Mouse (Mus musculus): ENCODE measurements around the gene Dcxr. TPM values are rescaled to one million over a fixed set of nuclear protein-coding genes. Genes with fewer than 3 reads are reported as not detected.

The Dcxr gene
- polyA plus RNA-seq, 1 experiment = 15.4 TPM

- Histone ChIP-seq H3K4me3 (ENCODE audit: insufficient read depth, poor library complexity, severe bottlenecking) (no peak overlapping the region), H3K36me3 (ENCODE audit: control insufficient read depth, insufficient read depth) (peaks cover 55% of the 10 kb centered on the region), H3K79me3 (ENCODE audit: low read depth) (peaks cover 15% of the 10 kb centered on the region), H3K79me2 (ENCODE audit: control insufficient read depth, insufficient read depth) (peaks cover 82% of the 10 kb centered on the region), H3ac (ENCODE audit: control insufficient read depth, insufficient read length, low read depth) (no peak overlapping the region), H3K27me3 (ENCODE audit: control insufficient read depth, insufficient read depth, insufficient read length) (no peaks in the 10 kb centered on the region)
- no peak for TF ChIP-seq USF1 (IDR thresholded peaks at IDR 0.05; ENCODE audit: low read depth)
- TF ChIP-seq MYOG (IDR thresholded peaks at IDR 0.05; ENCODE audit: control insufficient read depth, extremely low read depth, insufficient read length) = no peak
- TF ChIP-seq MAX (IDR thresholded peaks at IDR 0.05) = no peak
- TF ChIP-seq CTCF (IDR thresholded peaks at IDR 0.05; ENCODE audit: control insufficient read depth, insufficient read depth, insufficient read length) = no peak
- TF ChIP-seq CEBPB (IDR thresholded peaks at IDR 0.05; ENCODE audit: low read depth) = no peak
- TF ChIP-seq FOSL1 (IDR thresholded peaks at IDR 0.05; ENCODE audit: insufficient read depth, low read length, poor library complexity, severe bottlenecking) = no peak
These were observed 30.5 kb downstream of the Dcxr start for GRCm38 (mm10) chr11:120696568-120696967.

DNA sequence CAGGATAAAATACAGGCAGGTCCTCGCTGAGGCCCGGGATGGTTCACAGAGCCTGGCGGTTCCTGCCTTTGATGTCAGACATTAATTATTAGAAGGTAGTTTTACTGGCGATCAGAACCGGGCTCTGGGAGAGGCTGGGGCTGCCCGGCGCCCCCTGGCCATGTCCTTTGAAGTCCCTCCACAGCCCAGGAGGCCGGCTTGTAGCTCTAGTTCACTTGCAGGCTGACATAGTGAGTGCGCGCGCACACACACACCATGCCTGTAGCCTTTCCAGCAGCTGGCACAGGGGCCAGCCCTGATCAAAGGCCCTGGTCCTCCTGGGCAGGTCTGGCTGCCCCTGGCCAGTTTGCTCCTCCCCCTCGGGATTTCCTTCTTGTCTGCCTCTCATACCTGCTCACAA lies 31.4 kb downstream of the Dcxr start:
- H3K4me3 ChIP-seq (ENCODE audit: insufficient read depth, poor library complexity, severe bottlenecking) = no peak overlapping the region
- H3K79me2 ChIP-seq (ENCODE audit: control insufficient read depth, insufficient read depth) = peaks cover 78% of the 10 kb centered on the region
- no peak overlapping the region for H3ac ChIP-seq (ENCODE audit: control insufficient read depth, insufficient read length, low read depth)
- TF ChIP-seq MYOG (IDR thresholded peaks at IDR 0.05; ENCODE audit: control insufficient read depth, extremely low read depth, insufficient read length) (no peak), USF1 (IDR thresholded peaks at IDR 0.05; ENCODE audit: low read depth) (no peak), CEBPB (IDR thresholded peaks at IDR 0.05; ENCODE audit: low read depth) (no peak), MAX (IDR thresholded peaks at IDR 0.05) (no peak), MYOD1 (IDR thresholded peaks at IDR 0.05; ENCODE audit: control insufficient read depth, insufficient read length, low read depth) (no peak), CTCF (IDR thresholded peaks at IDR 0.05; ENCODE audit: control insufficient read depth, insufficient read depth, insufficient read length) (no peak), FOSL1 (IDR thresholded peaks at IDR 0.05; ENCODE audit: insufficient read depth, low read length, poor library complexity, severe bottlenecking) (no peak)
- H3K36me3 ChIP-seq (ENCODE audit: control insufficient read depth, insufficient read depth) = peaks cover 52% of the 10 kb centered on the region
- peaks cover 19% of the 10 kb centered on the region for H3K79me3 ChIP-seq (ENCODE audit: low read depth)
- H3K27me3 ChIP-seq (ENCODE audit: control insufficient read depth, insufficient read depth, insufficient read length) = no peaks in the 10 kb centered on the region

DNA sequence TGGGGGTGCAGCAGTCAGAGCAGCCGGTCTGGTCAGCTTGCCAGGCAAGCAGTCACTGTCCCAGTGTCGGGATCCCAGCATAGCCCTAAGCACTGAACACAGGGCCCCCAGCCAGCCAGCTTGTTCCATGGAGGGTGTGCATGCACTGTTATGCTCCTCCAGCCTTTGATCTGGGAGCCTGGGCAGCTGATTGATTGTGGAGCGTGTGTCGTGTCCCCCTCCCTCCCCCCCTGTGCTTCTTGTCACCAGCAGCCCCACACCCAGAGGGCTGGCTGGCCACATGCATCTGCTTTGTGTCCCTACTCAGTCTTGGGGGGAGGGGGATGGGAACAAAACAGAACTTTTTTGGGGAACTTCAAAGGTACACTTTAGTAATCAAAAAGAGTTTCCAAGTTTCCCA lies 31.9 kb downstream of the Dcxr start:
- TF ChIP-seq MYOD1 (IDR thresholded peaks at IDR 0.05; ENCODE audit: control insufficient read depth, insufficient read length, low read depth) (no peak), CTCF (IDR thresholded peaks at IDR 0.05; ENCODE audit: control insufficient read depth, insufficient read depth, insufficient read length) (no peak), FOSL1 (IDR thresholded peaks at IDR 0.05; ENCODE audit: insufficient read depth, low read length, poor library complexity, severe bottlenecking) (no peak), CEBPB (IDR thresholded peaks at IDR 0.05; ENCODE audit: low read depth) (no peak), MAX (IDR thresholded peaks at IDR 0.05) (no peak), USF1 (IDR thresholded peaks at IDR 0.05; ENCODE audit: low read depth) (no peak), MYOG (IDR thresholded peaks at IDR 0.05; ENCODE audit: control insufficient read depth, extremely low read depth, insufficient read length) (no peak)
- Histone ChIP-seq H3K36me3 (ENCODE audit: control insufficient read depth, insufficient read depth) (peaks cover 52% of the 10 kb centered on the region), H3K4me3 (ENCODE audit: insufficient read depth, poor library complexity, severe bottlenecking) (no peak overlapping the region)

DNA sequence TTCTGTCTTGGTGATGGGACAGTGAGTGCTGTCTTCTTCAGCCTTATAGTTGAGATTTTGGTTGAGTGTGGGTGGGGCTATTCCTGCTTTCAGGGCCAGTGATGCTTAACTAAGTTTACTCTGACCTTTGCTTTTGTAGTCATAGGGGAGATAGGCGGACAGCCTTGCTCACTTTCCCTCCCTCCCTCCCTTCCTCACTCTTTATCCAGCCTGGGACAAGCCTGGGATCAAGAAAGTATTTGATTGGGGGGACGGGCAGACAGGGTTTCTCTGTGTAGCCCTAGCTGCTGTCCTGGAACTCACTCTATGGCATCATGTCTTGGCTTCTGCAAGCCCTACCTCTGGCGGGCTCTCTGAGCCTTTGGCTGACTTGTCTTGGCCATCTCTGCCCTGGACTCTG lies 33.6 kb downstream of the Dcxr start:
- Histone ChIP-seq H3K79me2 (ENCODE audit: control insufficient read depth, insufficient read depth) (peaks cover 58% of the 10 kb centered on the region), H3K27me3 (ENCODE audit: control insufficient read depth, insufficient read depth, insufficient read length) (no peaks in the 10 kb centered on the region), H3K79me3 (ENCODE audit: low read depth) (peaks cover 14% of the 10 kb centered on the region), H3K4me3 (ENCODE audit: insufficient read depth, poor library complexity, severe bottlenecking) (no peak overlapping the region), H3ac (ENCODE audit: control insufficient read depth, insufficient read length, low read depth) (no peak overlapping the region), H3K36me3 (ENCODE audit: control insufficient read depth, insufficient read depth) (peaks cover 67% of the 10 kb centered on the region)
- TF ChIP-seq MYOG (IDR thresholded peaks at IDR 0.05; ENCODE audit: control insufficient read depth, extremely low read depth, insufficient read length) = no peak
- TF ChIP-seq USF1 (IDR thresholded peaks at IDR 0.05; ENCODE audit: low read depth) = no peak
- no peak for TF ChIP-seq MAX (IDR thresholded peaks at IDR 0.05)
- no peak for TF ChIP-seq CEBPB (IDR thresholded peaks at IDR 0.05; ENCODE audit: low read depth)
- no peak for TF ChIP-seq CTCF (IDR thresholded peaks at IDR 0.05; ENCODE audit: control insufficient read depth, insufficient read depth, insufficient read length)
- TF ChIP-seq MYOD1 (IDR thresholded peaks at IDR 0.05; ENCODE audit: control insufficient read depth, insufficient read length, low read depth) = no peak
- TF ChIP-seq FOSL1 (IDR thresholded peaks at IDR 0.05; ENCODE audit: insufficient read depth, low read length, poor library complexity, severe bottlenecking) = no peak

More for the DNA sequence above, 31.9 kb downstream of the Dcxr start:
- Histone ChIP-seq H3K27me3 (ENCODE audit: control insufficient read depth, insufficient read depth, insufficient read length) (no peaks in the 10 kb centered on the region), H3K79me3 (ENCODE audit: low read depth) (peaks cover 19% of the 10 kb centered on the region), H3K79me2 (ENCODE audit: control insufficient read depth, insufficient read depth) (peaks cover 74% of the 10 kb centered on the region), H3ac (ENCODE audit: control insufficient read depth, insufficient read length, low read depth) (no peak overlapping the region)

DNA sequence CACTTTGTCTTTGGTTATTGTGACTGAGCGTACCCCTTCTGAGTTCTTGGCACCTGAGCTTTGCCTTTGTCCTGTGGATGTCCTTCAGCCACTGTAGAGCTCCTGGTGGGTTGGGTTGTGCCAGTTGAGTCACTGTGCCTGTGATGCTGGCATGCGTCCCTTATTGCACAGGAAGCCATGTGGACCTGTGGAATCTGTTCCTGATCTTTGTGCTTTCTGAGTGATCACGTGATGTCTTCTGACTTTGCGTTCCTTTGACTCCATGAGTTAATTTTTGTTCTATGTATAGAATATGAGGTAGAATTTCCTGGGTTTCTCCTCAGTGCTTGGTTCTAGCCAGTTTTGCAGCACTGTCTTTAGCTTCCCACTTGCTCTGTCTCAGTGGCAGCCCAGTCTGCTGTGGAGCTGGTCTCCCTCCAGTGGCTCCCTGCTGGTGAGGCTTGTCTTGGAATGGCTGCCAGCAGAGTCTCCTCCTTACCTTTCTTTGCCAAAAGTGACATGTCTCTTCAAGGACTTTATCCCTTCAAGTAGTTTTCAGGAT lies 34.5 kb downstream of the Dcxr start:
- no peak overlapping the region for H3ac ChIP-seq (ENCODE audit: control insufficient read depth, insufficient read length, low read depth)
- H3K36me3 ChIP-seq (ENCODE audit: control insufficient read depth, insufficient read depth) = peaks cover 73% of the 10 kb centered on the region
- H3K79me3 ChIP-seq (ENCODE audit: low read depth) = peaks cover 14% of the 10 kb centered on the region
- no peaks in the 10 kb centered on the region for H3K27me3 ChIP-seq (ENCODE audit: control insufficient read depth, insufficient read depth, insufficient read length)
- TF ChIP-seq USF1 (IDR thresholded peaks at IDR 0.05; ENCODE audit: low read depth) (peak; percentile 64), CTCF (IDR thresholded peaks at IDR 0.05; ENCODE audit: control insufficient read depth, insufficient read depth, insufficient read length) (no peak), FOSL1 (IDR thresholded peaks at IDR 0.05; ENCODE audit: insufficient read depth, low read length, poor library complexity, severe bottlenecking) (no peak), MYOD1 (IDR thresholded peaks at IDR 0.05; ENCODE audit: control insufficient read depth, insufficient read length, low read depth) (no peak)
- H3K4me3 ChIP-seq (ENCODE audit: insufficient read depth, poor library complexity, severe bottlenecking) = no peak overlapping the region
- H3K79me2 ChIP-seq (ENCODE audit: control insufficient read depth, insufficient read depth) = peaks cover 58% of the 10 kb centered on the region

DNA sequence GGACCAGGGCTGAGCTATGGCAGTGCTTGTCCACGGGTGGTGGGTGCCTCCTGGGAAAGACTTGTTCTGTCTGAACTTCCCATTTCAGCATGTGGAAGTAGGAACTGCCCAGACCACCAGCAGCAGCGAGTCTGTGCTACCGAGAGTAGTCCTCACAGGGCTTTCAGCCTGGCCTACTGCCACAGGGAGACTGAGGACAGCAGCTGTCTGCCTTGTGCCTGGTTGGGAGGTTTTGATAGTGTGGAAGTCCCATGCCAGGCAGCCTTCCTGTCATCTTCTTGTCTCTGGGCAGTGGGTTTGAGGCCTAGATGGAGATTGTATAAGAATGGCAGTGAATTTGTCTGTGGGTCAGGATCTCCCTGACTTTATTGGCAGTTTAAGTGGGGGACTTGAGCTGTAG lies 37.7 kb downstream of the Dcxr start:
- no peak overlapping the region for H3K4me3 ChIP-seq (ENCODE audit: insufficient read depth, poor library complexity, severe bottlenecking)
- TF ChIP-seq FOSL1 (IDR thresholded peaks at IDR 0.05; ENCODE audit: insufficient read depth, low read length, poor library complexity, severe bottlenecking) (no peak), MAX (IDR thresholded peaks at IDR 0.05) (no peak), CEBPB (IDR thresholded peaks at IDR 0.05; ENCODE audit: low read depth) (no peak), USF1 (IDR thresholded peaks at IDR 0.05; ENCODE audit: low read depth) (no peak), CTCF (IDR thresholded peaks at IDR 0.05; ENCODE audit: control insufficient read depth, insufficient read depth, insufficient read length) (no peak), MYOG (IDR thresholded peaks at IDR 0.05; ENCODE audit: control insufficient read depth, extremely low read depth, insufficient read length) (no peak), MYOD1 (IDR thresholded peaks at IDR 0.05; ENCODE audit: control insufficient read depth, insufficient read length, low read depth) (no peak)
- no peaks in the 10 kb centered on the region for H3K27me3 ChIP-seq (ENCODE audit: control insufficient read depth, insufficient read depth, insufficient read length)
- no peak overlapping the region for H3ac ChIP-seq (ENCODE audit: control insufficient read depth, insufficient read length, low read depth)
- H3K79me3 ChIP-seq (ENCODE audit: low read depth) = peaks cover 7% of the 10 kb centered on the region
- peaks cover 71% of the 10 kb centered on the region for H3K36me3 ChIP-seq (ENCODE audit: control insufficient read depth, insufficient read depth)
- H3K79me2 ChIP-seq (ENCODE audit: control insufficient read depth, insufficient read depth) = peaks cover 31% of the 10 kb centered on the region

Measured in C2C12 (cell line).